Mouse (Mus musculus) left cerebral cortex, adult 2 months (tissue): ENCODE results near the gene Arpc4. TPM values are rescaled to one million over a fixed set of nuclear protein-coding genes. Genes with fewer than 3 reads are reported as not detected.
"Not testable (repeated sequence)": the region's sequence is repeated elsewhere in the genome, so short reads cannot be mapped to it uniquely, and the experiment has no call there.

Experiments
- DNase-seq, 2 experiments: peaks; one replicate each; pipeline ENCODE4 v3.0.0; 2021 to 2022; ENCODE audit warnings: low spot score in 2 of 2, mixed read lengths in 1 of 2; ENCODE audit errors: extremely low spot score in 1 of 2
- H3K27ac ChIP-seq: fragments of 200-600 bp; 2 replicates; pipeline ENCODE4 v1.8.1; 2022
- H3K4me3 ChIP-seq: fragments of 200-600 bp; 2 replicates; pipeline ENCODE4 v1.8.1; 2022
- CTCF ChIP-seq: fragments of 200-600 bp; IDR thresholded peaks from 2 replicates; pipeline ENCODE4 v1.8.1; 2022; ENCODE audit warnings: antibody characterized with exemption, mild to moderate bottlenecking, moderate library complexity
- intact Hi-C: fragments of 180-260 bp; cut with DNase I; formaldehyde crosslinking; loops from one replicate; pipeline ENCODE4 v1.15.1; 2025
- long read RNA-seq, 2 experiments: library from polyadenylated mRNA; stranded (forward); transcript quantifications; one replicate each; pipeline ENCODE4 v2.0.0; 2021; ENCODE audit warnings: borderline mapping rate in 2 of 2
- total RNA-seq, 2 experiments: library from RNA; stranded (reverse); gene quantifications; 2 replicates each; pipeline ENCODE4 v1.2.3; 2021

The Arpc4 gene
- total RNA-seq, result 100 to 1,000 TPM; 251 to 255 TPM
- long read RNA-seq, experiment 1, transcript Arpc4-201 (6 exons, 2,270 nt), result major isoform, 83 of 105 reads
- long read RNA-seq, experiment 1, partial matches to known transcripts, result 21 of 105 reads
- long read RNA-seq, experiment 1, other reads (novel, unspliced or antisense), result 0 of 105 reads
- long read RNA-seq, experiment 2, transcript Arpc4-201 (6 exons, 2,270 nt), result major isoform, 69 of 81 reads
- long read RNA-seq, experiment 2, partial matches to known transcripts, result 10 of 81 reads
- long read RNA-seq, experiment 2, other reads (novel, unspliced or antisense), result 2 of 81 reads

DNA sequence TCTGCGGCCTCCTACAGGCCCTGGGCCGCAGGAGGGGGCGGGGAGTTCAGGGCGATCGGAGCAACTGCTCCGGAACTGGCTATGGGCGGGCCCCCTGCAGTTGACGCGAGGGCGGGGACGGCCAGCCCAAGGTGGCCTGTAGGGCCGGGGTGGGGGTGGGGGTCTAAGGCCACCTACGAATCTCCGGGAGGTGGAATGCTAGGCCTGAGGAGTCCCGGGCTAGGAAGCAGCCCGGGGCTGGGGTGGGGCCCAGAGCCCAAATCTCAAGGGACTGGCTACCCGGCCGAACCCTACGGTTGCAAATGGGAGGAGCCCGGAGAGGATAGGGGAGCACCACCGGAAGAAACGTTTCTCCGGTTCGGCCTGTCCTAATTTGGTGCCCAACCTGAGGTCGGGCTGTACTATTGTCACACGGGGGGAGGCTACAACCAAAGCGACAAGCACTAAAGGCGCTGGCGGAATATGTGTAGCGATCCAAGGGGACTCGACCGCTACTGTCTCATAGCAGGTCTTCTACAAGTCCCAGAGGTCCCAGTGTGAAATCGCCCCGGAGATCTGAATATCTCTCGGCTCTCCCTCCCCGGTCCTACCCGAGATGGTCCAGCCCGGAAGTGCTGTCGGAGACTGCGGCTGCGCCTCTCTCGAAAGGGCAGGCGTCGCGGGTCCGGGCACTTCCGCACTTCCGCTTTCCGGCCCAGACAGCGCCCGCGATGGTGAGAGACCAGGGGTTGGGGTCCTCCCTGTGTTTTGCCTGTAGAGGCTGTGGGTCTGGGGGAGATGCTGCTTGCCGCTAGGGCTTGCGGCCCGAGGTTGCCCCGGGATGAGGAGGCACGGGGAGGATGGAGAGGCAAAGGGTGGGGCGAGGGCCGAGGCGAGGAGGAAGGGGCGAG, at the start of gene Arpc4, which contains the start of gene Tada3:
Arpc4 (plus strand) TSS at position 620 of the 890 bp plus-strand sequence.
Tada3 (minus strand) TSS at position 388 of the 890 bp plus-strand sequence.
- DNase-seq, result peak; percentile 88 to 89
- Histone ChIP-seq H3K27ac (peak within 1 kb of the TSS; percentile 100), H3K4me3 (peak within 1 kb of the TSS; percentile 93)
- no peak; the same call in 1 of the 2 replicates for TF ChIP-seq CTCF
- intact Hi-C loops, result loop anchor here (2.0 to 5.0 kb wide), 3 partner anchors 33 to 330 kb away; partner anchors contain the start of genes Mtmr14 and Thumpd3

DNA sequence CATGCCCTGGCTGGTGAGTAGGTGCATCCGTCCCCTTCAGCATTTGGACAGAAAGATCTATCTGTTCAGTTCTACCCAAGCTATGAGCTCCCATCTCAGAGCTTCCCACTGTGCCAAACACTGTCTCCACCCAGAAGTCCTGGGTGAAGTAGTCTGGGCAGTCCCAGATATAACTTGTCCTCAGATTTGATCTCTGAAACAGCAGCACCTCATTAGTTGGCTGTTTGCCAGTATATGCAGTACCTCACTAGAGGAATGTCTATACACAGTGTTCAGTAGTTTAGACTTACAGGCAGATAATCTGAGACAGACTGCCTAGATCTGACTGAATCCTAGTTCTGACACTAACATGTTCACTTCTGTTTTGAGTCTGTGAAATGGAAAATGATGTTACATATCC, 48.5 kb upstream of the Arpc4 start:
- no peak for TF ChIP-seq CTCF
- Histone ChIP-seq H3K4me3 (no peak overlapping the region), H3K27ac (no peak overlapping the region)
- intact Hi-C loops, result no loop called here
- no peak for DNase-seq

DNA sequence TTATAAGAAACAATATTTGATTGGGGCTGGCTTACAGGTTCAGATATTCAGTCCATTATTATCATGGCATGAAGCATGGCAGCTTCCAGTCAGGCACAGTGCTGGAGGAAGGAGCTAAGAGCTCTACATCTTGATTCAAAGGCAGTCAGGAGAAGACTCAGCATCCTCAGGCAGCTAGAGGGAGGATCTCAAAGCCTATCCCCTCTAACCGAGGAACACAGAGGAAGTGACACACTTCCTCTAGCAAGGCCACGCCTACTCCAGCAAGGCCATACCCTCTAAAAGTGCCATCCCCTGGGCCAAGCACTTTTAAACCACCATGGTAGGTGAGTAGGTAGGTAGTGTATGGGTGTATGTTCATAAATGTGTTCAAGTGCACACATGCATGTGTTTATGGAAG, 47.4 kb upstream of the Arpc4 start:
- DNase-seq, result no peak
- H3K27ac ChIP-seq, result no peak overlapping the region
- no peak for TF ChIP-seq CTCF
- intact Hi-C loops, result no loop called here
- no peak overlapping the region for H3K4me3 ChIP-seq

DNA sequence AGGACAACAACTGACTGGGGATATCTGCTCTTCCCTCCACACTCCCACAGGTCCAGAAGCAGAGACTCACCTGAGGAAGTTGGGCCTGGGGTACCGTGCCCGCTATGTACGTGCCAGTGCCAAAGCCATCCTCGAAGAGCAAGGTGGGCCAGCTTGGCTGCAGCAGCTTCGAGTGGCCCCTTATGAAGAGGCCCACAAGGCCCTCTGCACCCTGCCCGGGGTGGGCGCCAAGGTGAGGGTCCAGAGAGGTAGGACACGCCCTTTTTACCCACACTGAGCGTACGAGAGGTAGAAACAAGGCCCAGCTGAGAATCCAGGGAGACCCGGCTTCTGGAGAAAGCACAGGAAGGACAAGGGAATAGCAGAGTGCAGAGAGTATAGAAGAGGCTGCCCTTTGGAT, 46.2 kb upstream of the Arpc4 start:
- H3K4me3 ChIP-seq, result no peak overlapping the region
- no peak overlapping the region for H3K27ac ChIP-seq
- intact Hi-C loops, result no loop called here
- no peak for TF ChIP-seq CTCF
- no peak for DNase-seq

DNA sequence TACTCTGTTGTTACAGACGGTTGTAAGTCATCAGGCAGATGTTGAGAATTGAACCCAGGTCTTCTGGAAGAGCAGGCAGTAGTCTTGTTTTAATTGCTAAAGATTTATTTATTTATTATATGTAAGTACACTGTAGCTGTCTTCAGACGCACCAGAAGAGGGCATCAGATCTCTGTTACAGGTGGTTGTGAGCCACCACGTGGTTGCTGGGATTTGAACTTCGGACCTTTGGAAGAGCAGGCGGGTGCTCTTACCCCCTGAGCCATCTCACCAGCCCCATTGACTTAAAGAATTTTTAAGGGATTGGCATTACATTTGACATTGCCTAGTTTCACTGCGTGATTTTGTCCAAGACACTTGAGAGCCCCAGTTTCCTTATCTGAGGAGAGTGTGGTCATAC, 45.2 kb upstream of the Arpc4 start:
- intact Hi-C loops, H3K4me3 ChIP-seq, DNase-seq: not testable (repeated sequence)
- peak overlapping the region; percentile 32; the same call in 1 of the 2 replicates for H3K27ac ChIP-seq
- TF ChIP-seq CTCF, result peak; percentile 12

DNA sequence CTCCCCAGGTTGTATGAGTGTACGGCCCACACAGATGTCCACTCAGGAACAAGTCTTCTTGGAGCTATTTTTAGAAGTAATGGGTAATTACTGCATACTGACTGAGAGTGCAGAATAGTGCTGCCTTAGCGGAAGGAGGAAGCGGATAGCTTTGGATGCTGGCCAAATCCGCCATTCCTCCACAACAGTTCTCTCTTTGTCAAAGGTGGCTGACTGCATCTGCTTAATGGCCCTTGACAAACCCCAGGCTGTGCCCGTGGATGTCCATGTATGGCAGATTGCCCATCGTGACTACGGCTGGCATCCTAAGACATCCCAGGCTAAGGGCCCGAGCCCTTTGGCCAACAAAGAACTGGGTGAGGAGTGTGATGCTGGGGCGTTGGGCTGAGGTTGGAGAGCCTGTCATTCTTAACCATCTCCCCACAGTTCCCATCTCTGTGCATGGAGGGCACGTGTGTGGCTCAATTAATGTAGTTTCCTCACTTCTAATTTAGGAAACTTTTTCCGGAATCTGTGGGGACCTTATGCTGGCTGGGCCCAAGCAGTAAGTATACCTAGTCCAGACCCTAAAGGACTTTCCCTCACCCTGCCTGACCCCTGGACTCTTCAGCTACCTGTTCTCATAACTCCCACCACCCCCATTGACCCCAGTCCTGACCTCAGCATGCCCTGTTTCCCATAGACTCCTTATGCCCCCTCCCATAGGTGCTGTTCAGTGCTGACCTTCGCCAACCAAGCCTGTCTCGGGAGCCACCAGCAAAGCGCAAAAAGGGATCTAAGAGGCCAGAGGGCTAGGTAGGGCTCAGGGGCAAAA, 44.6 kb upstream of the Arpc4 start:
- intact Hi-C loops, result no loop called here
- Histone ChIP-seq H3K4me3 (no peak overlapping the region), H3K27ac (peak overlapping the region; percentile 32; the same call in 1 of the 2 replicates)
- no peak for TF ChIP-seq CTCF
- peak in 1 of 2 experiments; percentile 55 for DNase-seq

DNA sequence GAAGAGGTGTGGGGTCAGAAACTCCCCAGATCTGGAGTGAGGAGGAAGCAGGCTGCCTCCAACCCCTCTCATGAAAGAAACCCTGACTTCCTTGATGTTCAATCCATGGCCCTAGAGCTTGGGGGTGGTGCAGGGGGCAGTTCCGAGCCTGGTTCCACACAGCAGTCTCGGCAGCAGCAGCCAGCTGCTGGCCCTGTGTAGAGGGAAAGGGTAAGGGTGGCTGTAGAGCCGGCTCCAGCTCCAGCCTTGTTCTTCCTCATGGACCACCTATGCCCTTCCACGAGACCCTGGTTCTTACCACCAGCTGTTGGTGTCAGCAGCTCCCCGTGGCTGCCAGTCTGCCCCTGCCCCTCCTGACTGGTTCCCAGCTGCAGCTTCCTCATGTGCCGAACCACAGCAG, 43.7 kb upstream of the Arpc4 start:
- intact Hi-C loops, result no loop called here
- no peak overlapping the region for H3K27ac ChIP-seq
- no peak overlapping the region for H3K4me3 ChIP-seq
- no peak for TF ChIP-seq CTCF
- no peak for DNase-seq

DNA sequence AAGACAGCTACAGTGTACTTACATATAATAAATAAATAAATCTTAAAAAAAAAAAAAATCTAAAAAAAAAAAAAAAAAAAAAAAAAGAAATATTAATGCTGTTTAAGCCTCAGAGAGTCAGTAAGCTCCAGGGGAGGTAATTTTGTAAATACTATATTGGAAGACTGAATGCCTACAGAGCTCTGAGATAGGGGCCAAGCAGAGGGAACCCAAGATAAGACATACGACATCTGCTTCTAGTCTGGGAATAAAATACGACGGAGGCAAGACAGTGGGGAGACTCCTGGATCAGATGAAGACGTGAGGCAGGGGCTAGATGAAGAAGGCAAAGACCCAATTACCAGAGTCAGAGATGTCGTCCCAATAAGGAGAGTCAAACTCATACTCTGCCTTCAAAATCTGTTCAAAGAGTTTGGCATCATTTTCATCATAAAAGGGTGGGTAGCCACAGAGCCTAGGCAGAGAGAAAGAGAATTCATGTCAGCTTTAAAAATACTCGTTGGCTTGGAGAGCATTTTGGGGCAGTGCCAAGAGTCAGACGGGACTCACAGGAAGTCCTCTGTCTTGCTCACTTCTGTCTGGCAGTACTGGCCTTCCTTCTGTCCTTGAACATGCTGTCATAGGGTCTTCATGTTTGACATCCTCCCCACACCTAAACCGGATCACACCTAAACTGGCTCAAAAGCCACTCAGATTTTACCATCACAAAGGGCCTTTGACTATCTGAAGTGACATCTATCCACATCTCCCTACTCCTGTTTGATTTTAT, 40.9 kb upstream of the Arpc4 start:
- DNase-seq, result no peak
- intact Hi-C loops, result no loop called here
- H3K27ac ChIP-seq, result peak overlapping the region; percentile 28; the same call in 1 of the 2 replicates
- TF ChIP-seq CTCF, result no peak
- H3K4me3 ChIP-seq, result no peak overlapping the region

DNA sequence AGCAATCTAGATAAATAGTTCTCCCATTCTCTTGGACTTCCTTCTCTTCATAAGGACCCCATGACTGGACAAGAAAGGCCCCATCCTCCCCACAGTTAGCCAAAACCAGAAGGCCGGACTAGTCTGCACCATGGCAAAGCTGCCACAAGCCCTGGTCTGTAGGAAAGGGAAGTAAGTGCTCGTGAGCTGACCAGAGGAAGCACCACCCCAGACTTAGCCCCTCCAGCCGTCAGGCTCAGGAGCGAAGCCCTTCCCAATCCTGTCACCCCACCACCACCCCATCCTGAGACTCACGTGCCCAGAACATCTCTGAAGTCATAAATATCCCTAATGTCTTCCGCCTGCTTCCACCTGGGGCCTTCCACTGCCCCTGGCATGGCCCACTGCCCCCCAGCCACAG, 36.3 kb upstream of the Arpc4 start:
- peak overlapping the region; percentile 87 for H3K4me3 ChIP-seq
- no peak for DNase-seq
- H3K27ac ChIP-seq, result peak overlapping the region; percentile 79
- intact Hi-C loops, result no loop called here
- TF ChIP-seq CTCF, result no peak

DNA sequence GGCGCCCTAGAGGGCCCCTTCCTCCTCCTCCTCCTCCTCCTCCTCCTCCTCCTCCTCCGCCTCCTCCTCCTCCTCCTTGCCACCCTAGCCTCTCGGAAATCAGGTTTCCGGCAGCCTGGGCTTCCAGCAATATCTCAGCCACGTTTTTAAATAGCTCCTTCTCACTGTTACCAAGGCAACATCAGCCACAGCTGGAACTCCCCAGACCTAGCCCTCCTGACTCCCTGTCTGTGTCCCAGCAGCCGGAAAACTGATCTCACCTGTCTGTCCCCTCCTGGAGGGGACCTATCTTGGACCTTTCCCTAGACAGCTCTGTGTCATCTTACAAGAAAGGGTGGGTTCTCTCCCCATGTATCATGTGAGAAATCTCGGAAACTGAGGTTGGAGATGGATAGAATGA, 35.6 kb upstream of the Arpc4 start:
- TF ChIP-seq CTCF, result no peak
- intact Hi-C loops, result no loop called here
- H3K27ac ChIP-seq, result peak overlapping the region; percentile 96
- peak overlapping the region; percentile 87 for H3K4me3 ChIP-seq
- no peak for DNase-seq
